Mouse (Mus musculus): ENCODE results near the gene Agpat1. TPM values are rescaled to one million over a fixed set of nuclear protein-coding genes. Genes with fewer than 3 reads are reported as not detected.

Gene Agpat1
- total RNA-seq, 2 experiments from 2014 or later, result 59.3 to 62.4 TPM

- no peak for DNase-seq
Measured at GRCm38 (mm10) chr17:34655160-34655559, 51.1 kb downstream of the Agpat1 start.

GRCm38 (mm10) chr17:34655581-34655991 is 51.5 kb downstream of the Agpat1 start:
- peak; percentile 93 for DNase-seq

- DNase-seq, result peak; percentile 65
Measured at GRCm38 (mm10) chr17:34656666-34657065, 52.6 kb downstream of the Agpat1 start.

- DNase-seq, result no peak
Measured at GRCm38 (mm10) chr17:34657271-34657670, 53.2 kb downstream of the Agpat1 start.

- DNase-seq, result no peak
Measured at GRCm38 (mm10) chr17:34658145-34658544, 54.1 kb downstream of the Agpat1 start.

- DNase-seq, result no peak
Measured at GRCm38 (mm10) chr17:34658591-34658990, 54.5 kb downstream of the Agpat1 start.

- no peak for DNase-seq
Measured at GRCm38 (mm10) chr17:34659181-34659896, 55.3 kb downstream of the Agpat1 start.

GRCm38 (mm10) chr17:34659897-34660214 is 55.8 kb downstream of the Agpat1 start:
- DNase-seq, result no peak

GRCm38 (mm10) chr17:34660259-34660820 is 56.3 kb downstream of the Agpat1 start:
- peak; percentile 47 for DNase-seq

GRCm38 (mm10) chr17:34661121-34661591 is 57.1 kb downstream of the Agpat1 start:
- peak; percentile 71 for DNase-seq

GRCm38 (mm10) chr17:34662468-34662867 is 58.4 kb downstream of the Agpat1 start:
- no peak for DNase-seq

GRCm38 (mm10) chr17:34662978-34663377 is 58.9 kb downstream of the Agpat1 start:
- DNase-seq, result no peak

Other genes starting within 250 kb of the Agpat1 start
- under 1 TPM; 0.09 to 0.31 TPM for gene Btnl2, start 249.4 kb upstream of the Agpat1 start, total RNA-seq (2021)
- gene Btnl1, start 227.1 kb upstream of the Agpat1 start, total RNA-seq (2021), result not detected
- not detected for gene BC051142, start 205.4 kb upstream of the Agpat1 start, total RNA-seq (2021)
- not detected for gene Btnl4, start 126.9 kb upstream of the Agpat1 start, total RNA-seq (2021)
- gene Btnl6, start 86.9 kb upstream of the Agpat1 start, total RNA-seq (2021), result not detected
- gene Notch4, start 40.0 kb upstream of the Agpat1 start, total RNA-seq (2021), result 10 to 100 TPM; 29.2 to 39.3 TPM
- 1 to 10 TPM; 3.9 to 4.4 TPM for gene Gpsm3, start 14.5 kb upstream of the Agpat1 start, total RNA-seq (2021)
- 10 to 100 TPM; 34.6 to 39.5 TPM for gene Pbx2, start 13.0 kb upstream of the Agpat1 start, total RNA-seq (2021)
- 1 to 10 TPM; 1.6 TPM for gene Ager, start 6.4 kb upstream of the Agpat1 start, total RNA-seq (2021)
- gene Rnf5, start 572 bp upstream of the Agpat1 start, total RNA-seq (2021), result 10 to 100 TPM; 40.6 to 40.8 TPM
- 1 to 10 TPM; 2.5 to 3.4 TPM for gene Egfl8, start 11.7 kb downstream of the Agpat1 start, total RNA-seq (2021)
- gene Ppt2, start 24.2 kb downstream of the Agpat1 start, total RNA-seq (2021), result 10 to 100 TPM; 37.8 to 41.8 TPM
- under 1 TPM; 0.52 to 0.91 TPM for gene Prrt1, start 25.3 kb downstream of the Agpat1 start, total RNA-seq (2021)
- gene Fkbpl, start 40.5 kb downstream of the Agpat1 start, total RNA-seq (2021), result 1 to 10 TPM; 6.1 to 9.5 TPM
- gene Atf6b, start 42.9 kb downstream of the Agpat1 start, total RNA-seq (2021), result 10 to 100 TPM; 22.3 to 24.4 TPM
- gene Tnxb, start 66.3 kb downstream of the Agpat1 start, total RNA-seq (2021), result 10 to 100 TPM; 47.1 to 54.2 TPM
- 1 to 10 TPM; 5.0 to 5.5 TPM for gene C4b, start 139.6 kb downstream of the Agpat1 start, total RNA-seq (2021)
- not detected for gene Cyp21a1, start 200.3 kb downstream of the Agpat1 start, total RNA-seq (2021)
- 10 to 100 TPM; 13.6 to 16.2 TPM for gene Stk19, start 232.7 kb downstream of the Agpat1 start, total RNA-seq (2021)
- 10 to 100 TPM; 21.4 to 23.0 TPM for gene Dxo, start 232.8 kb downstream of the Agpat1 start, total RNA-seq (2021)
- gene Skiv2l, start 245.9 kb downstream of the Agpat1 start, total RNA-seq (2021), result 10 to 100 TPM; 27.4 to 27.9 TPM
- gene Nelfe, start 246.1 kb downstream of the Agpat1 start, total RNA-seq (2021), result 10 to 100 TPM; 30.4 to 34.2 TPM

Measured in heart, postnatal 4 days (tissue).